Mouse (Mus musculus): ENCODE data around the gene Mixl1.

- no peak for TF ChIP-seq CTCF (IDR thresholded peaks at IDR 0.05; ENCODE audit: low read depth, low read length)
- no peak for TF ChIP-seq POLR2A (IDR thresholded peaks at IDR 0.05; ENCODE audit: extremely low read depth, insufficient read depth, low read length)
These were observed 5.5 kb downstream of the Mixl1 start for GRCm38 (mm10) chr1:180691284-180691683.

All from liver, adult 2 months (tissue).